In genomic region chr16:97258821-97259220, GRCm38 (mm10) we compare ENCODE assay signal across 22 mouse cellular contexts.
DNase-seq lines count a peak whose midpoint lies in the region; ATAC-seq and TF ChIP-seq lines count a peak whose summit lies in the region.
"Had no signal": no experiment of that assay in that cellular context is flagged by ENCODE, and none has a peak within 500 bp of the region (broad histone marks: within the 10 kb centered on the region; RNA-seq: fewer than 3 reads in every experiment).

No protein-coding gene starts in this region.

- H3K4me2 ChIP-seq in forebrain, embryonic 14.5 days (ENCODE audit: low read length), result no peak overlapping the region
- no peak overlapping the region for H3K4me2 ChIP-seq in forebrain, embryonic 12.5 days
- no peak overlapping the region for H3K4me2 ChIP-seq in midbrain, postnatal 0 days (ENCODE audit: low read depth, low read length, poor library complexity, severe bottlenecking)
- no peak overlapping the region for H3K4me2 ChIP-seq in midbrain, embryonic 11.5 days
- H3K4me2 ChIP-seq: heart, embryonic 15.5 days; hindbrain, embryonic 15.5 days; kidney, embryonic 15.5 days; liver, embryonic 13.5 days had no signal

- no peaks in the 10 kb centered on the region for H3K4me1 ChIP-seq in forebrain, embryonic 14.5 days (ENCODE audit: control insufficient read depth, insufficient read depth, low read length)
- H3K4me1 ChIP-seq in forebrain, embryonic 12.5 days, result peaks cover 6% of the 10 kb centered on the region
- peaks cover 4% of the 10 kb centered on the region; the same call in 1 of the 2 replicates for H3K4me1 ChIP-seq in midbrain, postnatal 0 days (ENCODE audit: insufficient read depth, low read length)
- H3K4me1 ChIP-seq in midbrain, embryonic 11.5 days (ENCODE audit: control insufficient read depth, insufficient read depth, low read length), result peaks cover 6% of the 10 kb centered on the region
- H3K4me1 ChIP-seq: heart, embryonic 15.5 days; kidney, embryonic 15.5 days; liver, embryonic 13.5 days had no signal

- TF ChIP-seq CTCF in midbrain, postnatal 0 days (IDR thresholded peaks at IDR 0.05), result no peak

- peak; percentile 59 for DNase-seq in forebrain, embryonic 14.5 days (ENCODE audit: low spot score)
- DNase-seq in midbrain, postnatal 0 days (ENCODE audit: low spot score), result peak; percentile 31
- DNase-seq in midbrain, embryonic 11.5 days (ENCODE audit: low spot score, missing footprints), result no peak
- DNase-seq in brain, adult 2 months (ENCODE audit: low read depth, low spot score), result peak; percentile 25
- DNase-seq in left cerebral cortex, adult 18-20 months (ENCODE audit: low spot score in 2 of 2), result no peak
- DNase-seq: B cell, adult 2 months; cerebellum, adult 9-10 months; gastrocnemius, adult 2 months; heart, postnatal 4 days; kidney, adult 11 months; kidney, postnatal 4 days; liver, embryonic 13.5 days; lung, adult 2 months; lung, postnatal 36 days; right cerebral cortex, postnatal 25 days; spleen, adult 18-20 months had no signal

- no peaks in the 10 kb centered on the region for H3K27me3 ChIP-seq in forebrain, embryonic 14.5 days (replicated peaks; ENCODE audit: control insufficient read depth, insufficient read depth, low read length)
- H3K27me3 ChIP-seq in forebrain, embryonic 12.5 days, result no peaks in the 10 kb centered on the region
- no peaks in the 10 kb centered on the region for H3K27me3 ChIP-seq in midbrain, postnatal 0 days (ENCODE audit: insufficient read depth, low read length)
- no peaks in the 10 kb centered on the region for H3K27me3 ChIP-seq in midbrain, embryonic 11.5 days (ENCODE audit: control insufficient read depth, insufficient read depth, low read length)
- H3K27me3 ChIP-seq: heart, embryonic 15.5 days; hindbrain, embryonic 15.5 days; kidney, embryonic 15.5 days had no signal

- 83% methylated on average over 6 of the region's 6 CpGs for WGBS in forebrain, embryonic 14.5 days
- 82% methylated on average over 6 of the region's 6 CpGs for WGBS in forebrain, embryonic 12.5 days
- 84% methylated on average over 6 of the region's 6 CpGs for whole genome bisulfite sequencing in midbrain, postnatal 0 days
- WGBS in midbrain, embryonic 11.5 days, result 86% methylated on average over 6 of the region's 6 CpGs

- no peak overlapping the region for H3K4me3 ChIP-seq in forebrain, embryonic 14.5 days (ENCODE audit: low read depth, low read length)
- no peak overlapping the region for H3K4me3 ChIP-seq in forebrain, embryonic 12.5 days (replicated peaks)
- no peak overlapping the region for H3K4me3 ChIP-seq in midbrain, postnatal 0 days (ENCODE audit: low read depth, low read length)
- H3K4me3 ChIP-seq in midbrain, embryonic 11.5 days (ENCODE audit: low read depth, low read length), result no peak overlapping the region
- H3K4me3 ChIP-seq: forebrain, embryonic 10.5 days; gastrocnemius, adult 2 months; heart, embryonic 15.5 days; hindbrain, embryonic 15.5 days; kidney, embryonic 15.5 days; liver, embryonic 13.5 days had no signal

- no peaks in the 10 kb centered on the region for H3K9me3 ChIP-seq in forebrain, embryonic 14.5 days (replicated peaks; ENCODE audit: control insufficient read depth, low read length)
- H3K9me3 ChIP-seq in forebrain, embryonic 12.5 days, result no peaks in the 10 kb centered on the region
- H3K9me3 ChIP-seq in midbrain, postnatal 0 days (ENCODE audit: low read length), result no peaks in the 10 kb centered on the region
- H3K9me3 ChIP-seq in midbrain, embryonic 11.5 days (ENCODE audit: control insufficient read depth, low read length), result no peaks in the 10 kb centered on the region
- H3K9me3 ChIP-seq: forebrain, embryonic 10.5 days; heart, embryonic 15.5 days; hindbrain, embryonic 15.5 days; kidney, embryonic 15.5 days; liver, embryonic 13.5 days had no signal

- no peak overlapping the region for H3K9ac ChIP-seq in forebrain, embryonic 14.5 days (ENCODE audit: low read length)
- H3K9ac ChIP-seq in forebrain, embryonic 12.5 days, result no peak overlapping the region
- H3K9ac ChIP-seq in midbrain, postnatal 0 days (replicated peaks; ENCODE audit: low read length, poor library complexity, severe bottlenecking), result no peak overlapping the region
- no peak overlapping the region for H3K9ac ChIP-seq in midbrain, embryonic 11.5 days (ENCODE audit: low read length)
- H3K9ac ChIP-seq: heart, embryonic 15.5 days; hindbrain, embryonic 15.5 days; kidney, embryonic 15.5 days; liver, embryonic 13.5 days had no signal

- no peak overlapping the region for H3K27ac ChIP-seq in forebrain, embryonic 14.5 days (ENCODE audit: low read depth, low read length)
- no peak overlapping the region for H3K27ac ChIP-seq in forebrain, embryonic 12.5 days
- H3K27ac ChIP-seq in midbrain, postnatal 0 days (ENCODE audit: low read depth, low read length), result no peak overlapping the region
- no peak overlapping the region for H3K27ac ChIP-seq in midbrain, embryonic 11.5 days (ENCODE audit: low read depth, low read length)
- H3K27ac ChIP-seq: forebrain, embryonic 10.5 days; gastrocnemius, adult 2 months; heart, embryonic 15.5 days; hindbrain, embryonic 15.5 days; kidney, embryonic 15.5 days; liver, embryonic 13.5 days had no signal

- ATAC-seq in forebrain, embryonic 14.5 days, result no peak
- ATAC-seq in forebrain, embryonic 12.5 days (ENCODE audit: low FRiP score), result no peak
- no peak for ATAC-seq in midbrain, postnatal 0 days (ENCODE audit: low FRiP score)
- no peak for ATAC-seq in midbrain, embryonic 11.5 days (ENCODE audit: low FRiP score)
- ATAC-seq in inflammation-experienced regulatory T-cells, adult 6 months, result no peak

- no peaks in the 10 kb centered on the region for H3K36me3 ChIP-seq in forebrain, embryonic 14.5 days (ENCODE audit: control insufficient read depth, insufficient read depth, low read length)
- no peaks in the 10 kb centered on the region for H3K36me3 ChIP-seq in forebrain, embryonic 12.5 days (replicated peaks)
- H3K36me3 ChIP-seq in midbrain, postnatal 0 days (ENCODE audit: insufficient read depth, low read length), result no peaks in the 10 kb centered on the region
- H3K36me3 ChIP-seq in midbrain, embryonic 11.5 days (ENCODE audit: control insufficient read depth, insufficient read depth, low read length), result no peaks in the 10 kb centered on the region
- H3K36me3 ChIP-seq: forebrain, embryonic 10.5 days; heart, embryonic 15.5 days; hindbrain, embryonic 15.5 days; kidney, embryonic 15.5 days; liver, embryonic 13.5 days had no signal

Comparison
In these comparisons a context has a peak if more than half of its experiments do, and no peak if none do; other contexts are left out.
1. DNase-seq: peak in forebrain, embryonic 14.5 days (single experiment), midbrain, postnatal 0 days (single experiment) and brain, adult 2 months (single experiment); none in midbrain, embryonic 11.5 days (single experiment) and left cerebral cortex, adult 18-20 months (0 of 2).